Mouse (Mus musculus): Measurements from ENCODE around the gene Bysl.
"Not testable (repeated sequence)": the region's sequence is repeated elsewhere in the genome, so short reads cannot be mapped to it uniquely, and the experiment has no call there.

The Bysl gene
- long read RNA-seq, experiment 1, transcript Bysl-201 (7 exons, 3,854 nt) = major isoform, 35 of 35 reads
- long read RNA-seq, experiment 1, partial matches to known transcripts = 0 of 35 reads
- long read RNA-seq, experiment 1, other reads (novel, unspliced or antisense) = 0 of 35 reads
- long read RNA-seq, experiment 2, transcript Bysl-201 (7 exons, 3,854 nt) = major isoform, 47 of 48 reads
- long read RNA-seq, experiment 2, partial matches to known transcripts = 0 of 48 reads
- long read RNA-seq, experiment 2, other reads (novel, unspliced or antisense) = 1 of 48 reads

DNA sequence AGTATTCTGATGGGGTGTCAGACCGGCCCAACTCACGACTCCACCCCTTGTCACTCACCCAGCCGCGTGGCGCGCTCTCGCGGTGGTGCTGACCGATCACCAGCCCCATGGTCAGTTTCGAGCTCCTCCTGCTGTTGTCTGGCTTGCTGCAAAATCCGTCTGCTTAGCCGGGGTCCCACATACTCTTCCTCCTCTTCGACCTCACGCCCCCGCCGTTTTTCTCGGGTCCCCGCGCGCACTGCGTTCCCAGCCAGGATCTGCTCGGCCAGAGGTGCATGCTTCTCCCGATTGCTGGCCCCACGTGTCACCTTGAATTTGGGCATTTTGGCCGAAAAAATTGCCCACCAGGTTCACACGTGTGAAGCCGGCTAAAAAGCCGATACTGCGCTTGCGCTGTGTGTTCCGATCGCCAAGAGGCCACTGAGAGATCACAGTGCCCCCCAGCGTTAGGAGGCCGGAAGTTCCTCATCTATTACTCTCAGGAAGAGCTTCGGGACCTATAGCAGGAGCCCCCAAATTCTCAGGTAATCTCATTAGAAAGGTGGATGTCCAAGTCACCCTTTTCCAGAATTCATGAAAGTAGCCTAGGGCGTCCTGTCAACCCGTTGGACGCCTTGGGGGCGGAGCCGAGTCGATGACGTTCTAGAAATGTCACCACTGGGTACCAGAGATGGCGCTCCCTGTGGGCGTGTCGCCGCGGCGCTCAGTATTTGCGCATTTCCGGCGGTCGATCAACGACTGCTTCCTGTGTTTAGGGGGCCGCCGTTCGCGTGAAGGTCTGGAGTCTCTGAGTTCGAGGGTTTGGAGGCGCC is at the start of gene Bysl, which contains the start of the genes Med20 and Gm20517:
TSS of gene Bysl (minus strand) at position 644 of the 812 bp plus-strand sequence.
TSS of gene Med20 (plus strand) at position 734 of the 812 bp plus-strand sequence.
TSS of gene Gm20517 (plus strand) at position 741 of the 812 bp plus-strand sequence.
- intact Hi-C loops (cut with DNase I) = loop anchor here (1.0 to 5.0 kb wide), 2 partner anchors 71 to 100 kb away; no protein-coding TSS in a partner anchor

DNA sequence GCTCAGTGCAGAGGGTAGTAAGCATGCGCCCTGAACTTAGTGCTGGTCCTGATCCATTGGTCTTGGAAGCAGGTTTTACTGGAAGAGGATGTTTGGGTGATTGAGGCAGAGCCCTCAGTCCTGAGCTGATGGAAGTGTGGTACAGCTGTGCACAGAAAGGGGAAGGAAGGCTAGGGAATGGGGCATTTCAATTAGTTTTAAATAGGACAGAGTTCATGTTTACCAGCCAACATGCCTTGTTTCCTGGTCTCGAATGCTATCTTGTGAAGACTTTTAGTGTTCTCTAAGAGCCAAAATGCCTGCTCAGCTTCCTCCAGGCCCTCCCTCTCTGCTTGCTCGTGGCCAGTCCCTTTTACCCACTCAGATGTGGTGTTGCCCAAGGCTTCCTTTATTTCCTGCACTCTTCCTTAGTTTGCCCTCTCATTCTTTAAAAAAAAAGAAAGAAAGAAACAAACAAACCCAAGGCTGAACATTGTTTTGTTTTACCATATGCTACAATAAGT is 47.5 kb upstream of the Bysl start:
- intact Hi-C loops (cut with DNase I) = no loop called here

DNA sequence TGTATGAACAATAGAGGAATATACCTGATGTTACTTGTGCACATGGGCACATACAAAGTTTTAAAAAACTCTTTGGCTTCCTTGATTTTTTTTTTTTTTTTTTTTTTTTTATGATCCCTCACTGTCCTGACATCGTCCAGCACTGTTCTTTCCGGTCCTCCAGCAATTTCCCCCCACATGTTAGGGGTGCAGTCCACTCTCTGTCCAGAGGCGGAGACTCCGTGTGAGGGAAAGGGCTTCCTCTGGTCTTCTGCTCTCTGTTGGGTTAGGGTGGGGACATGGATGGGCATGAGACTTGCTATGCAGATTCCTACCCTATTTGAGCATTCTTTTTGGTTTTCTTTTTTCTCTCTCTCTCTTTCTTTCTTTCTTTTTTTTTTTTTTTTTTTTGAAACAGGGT is 46.6 kb upstream of the Bysl start:
- intact Hi-C loops (cut with DNase I) = no loop called here

DNA sequence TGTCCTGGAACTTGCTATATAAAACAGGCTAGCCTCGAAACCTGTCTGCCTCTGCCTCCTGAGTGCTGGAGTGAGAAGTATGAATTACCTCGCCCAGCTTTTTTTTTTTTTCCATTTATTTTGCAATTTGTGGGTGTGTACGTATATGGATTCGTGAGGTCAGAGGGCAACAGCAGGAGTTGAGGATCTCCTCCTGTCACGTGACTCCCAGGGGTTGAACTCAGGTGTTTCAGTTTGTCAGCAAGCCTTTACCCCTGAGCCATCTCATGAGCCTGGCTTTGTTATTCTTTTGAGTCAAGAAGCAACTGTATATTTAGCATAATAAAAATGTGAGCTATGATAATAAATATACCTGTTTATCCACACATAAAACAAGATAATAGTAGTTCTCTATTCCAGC is 44.4 kb upstream of the Bysl start:
- intact Hi-C loops (cut with DNase I) = no loop called here

DNA sequence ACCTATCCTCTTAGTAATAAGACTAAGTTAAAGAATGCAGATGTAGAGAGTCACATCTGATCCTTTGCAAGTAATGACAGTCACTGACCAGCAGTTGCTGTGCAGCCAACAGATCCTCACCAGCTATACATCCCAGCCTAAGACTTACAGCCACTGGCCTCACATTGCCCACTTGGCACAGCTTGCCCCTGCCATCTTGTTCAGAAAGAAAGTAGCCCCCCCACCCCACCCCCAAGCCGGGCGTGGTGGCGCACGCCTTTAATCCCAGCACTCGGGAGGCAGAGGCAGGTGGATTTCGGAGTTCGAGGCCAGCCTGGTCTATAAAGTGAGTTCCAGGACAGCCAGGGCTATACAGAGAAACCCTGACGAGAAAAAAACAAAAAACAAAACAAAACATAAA is 43.1 kb upstream of the Bysl start:
- intact Hi-C loops (cut with DNase I) = not testable (repeated sequence)

DNA sequence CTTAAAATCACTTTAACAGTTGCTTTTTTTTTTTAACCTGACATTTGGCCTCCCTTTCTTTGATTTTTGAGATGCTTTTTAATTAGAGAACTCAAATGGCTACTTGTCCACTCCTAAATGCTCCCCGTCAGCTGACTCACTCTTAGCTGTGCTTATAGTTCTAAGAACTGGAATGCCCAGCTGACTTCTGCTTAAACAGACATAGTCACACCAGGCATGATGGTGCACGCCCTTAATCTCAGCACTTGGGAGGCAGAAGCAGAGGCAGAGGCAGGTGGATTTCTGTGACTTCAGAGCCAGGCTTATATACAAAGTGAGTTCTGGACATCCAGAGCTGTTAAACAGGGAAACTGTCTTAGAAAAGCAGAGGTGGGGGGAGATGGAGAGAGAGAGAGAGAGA is 40.7 kb upstream of the Bysl start:
- intact Hi-C loops (cut with DNase I) = loop anchor here (2.0 kb wide), 1 partner anchor 19 kb away; no protein-coding TSS in a partner anchor

DNA sequence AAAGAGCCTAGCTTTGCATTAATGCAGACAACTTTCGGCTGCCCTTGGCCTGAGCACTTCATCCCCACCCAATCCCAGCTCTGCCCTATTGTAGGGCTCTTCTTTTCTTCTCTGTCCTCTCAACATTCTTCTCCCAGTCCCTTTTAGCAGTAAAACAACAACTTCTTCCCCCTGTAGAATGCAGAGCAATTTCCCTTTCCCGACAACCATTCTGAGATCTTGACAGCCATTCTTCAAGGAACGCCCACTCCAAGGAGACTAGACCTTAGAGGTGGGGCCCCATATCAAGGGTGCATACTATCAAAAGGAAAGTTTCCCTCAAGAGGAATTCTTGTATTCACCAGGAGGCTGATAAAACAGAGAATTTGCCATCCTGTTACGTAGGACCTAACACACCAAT is 37.7 kb upstream of the Bysl start:
- intact Hi-C loops (cut with DNase I) = no loop called here

DNA sequence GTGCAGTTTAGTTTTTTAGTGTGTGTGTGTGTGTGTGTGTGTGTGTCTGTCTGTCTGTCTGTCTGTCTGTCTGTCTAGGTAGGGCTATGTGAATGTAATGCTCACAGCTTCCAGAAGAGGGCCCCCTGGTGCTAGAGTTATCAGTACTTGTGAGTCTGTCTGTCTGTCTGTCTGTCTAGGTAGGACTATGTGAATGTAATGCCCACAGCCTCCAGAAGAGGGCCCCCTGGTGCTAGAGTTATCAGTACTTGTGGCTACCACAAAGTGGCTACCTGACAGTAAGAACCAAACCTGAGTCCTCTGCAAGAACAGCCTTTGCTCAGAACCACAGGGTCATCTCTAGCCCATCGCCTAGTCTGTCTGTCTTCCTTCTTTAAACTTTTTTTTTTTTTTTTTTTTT is 35.4 kb upstream of the Bysl start:
- intact Hi-C loops (cut with DNase I) = no loop called here

DNA sequence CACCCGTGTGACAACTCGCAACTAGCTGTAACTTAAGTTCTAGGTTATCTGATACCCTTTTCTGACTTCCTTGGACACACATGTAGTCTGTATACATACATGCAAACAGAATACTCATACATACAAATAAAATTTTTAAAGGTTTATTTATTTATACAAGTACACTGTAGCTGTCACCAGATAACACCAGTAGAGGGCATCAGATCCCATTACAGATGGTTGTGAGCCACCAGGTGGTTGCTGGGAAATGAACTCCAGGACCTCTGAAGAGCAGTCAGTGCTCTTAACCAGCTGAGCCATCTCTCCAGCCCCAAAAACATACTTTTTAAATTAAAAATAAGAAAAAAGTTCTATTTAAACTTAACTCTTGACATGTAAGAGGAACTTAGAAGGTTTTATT is 31.7 kb upstream of the Bysl start:
- intact Hi-C loops (cut with DNase I) = no loop called here

DNA sequence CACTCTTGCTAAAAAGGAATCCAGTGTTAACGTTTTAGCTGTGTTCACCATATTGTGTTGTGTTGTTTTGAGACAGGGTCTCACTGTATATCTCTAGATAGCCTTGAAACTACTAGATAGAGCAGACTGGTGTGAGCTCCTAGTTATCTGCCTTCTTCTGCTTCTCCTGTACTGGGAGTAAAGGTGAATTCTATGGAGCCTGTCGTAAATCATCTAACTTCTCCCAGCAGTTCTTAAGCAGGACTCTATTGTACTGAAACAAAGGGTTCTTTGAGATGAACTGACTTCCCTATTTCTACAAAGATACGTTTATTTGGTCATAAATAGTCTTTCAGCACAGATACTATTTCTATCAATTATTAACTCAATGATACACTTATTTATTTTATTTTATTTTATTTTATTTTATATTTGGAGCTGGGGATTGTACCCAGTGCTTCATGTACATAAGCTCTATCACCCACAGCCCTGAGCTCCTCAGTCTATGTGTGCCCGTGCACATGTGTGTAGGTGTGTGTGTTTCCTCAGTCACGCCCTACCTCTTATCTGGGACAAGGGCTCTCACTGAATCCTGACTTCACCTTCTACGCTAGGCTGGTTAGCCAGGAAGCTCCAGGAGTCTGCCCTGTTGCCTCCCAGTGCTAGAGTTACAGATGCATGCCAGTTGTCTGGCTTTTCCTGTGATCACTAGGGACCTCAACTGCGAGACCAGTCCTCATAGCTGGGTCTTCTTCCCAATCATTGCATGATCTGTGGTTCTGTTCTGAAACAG is 22.9 kb upstream of the Bysl start:
- intact Hi-C loops (cut with DNase I) = no loop called here

DNA sequence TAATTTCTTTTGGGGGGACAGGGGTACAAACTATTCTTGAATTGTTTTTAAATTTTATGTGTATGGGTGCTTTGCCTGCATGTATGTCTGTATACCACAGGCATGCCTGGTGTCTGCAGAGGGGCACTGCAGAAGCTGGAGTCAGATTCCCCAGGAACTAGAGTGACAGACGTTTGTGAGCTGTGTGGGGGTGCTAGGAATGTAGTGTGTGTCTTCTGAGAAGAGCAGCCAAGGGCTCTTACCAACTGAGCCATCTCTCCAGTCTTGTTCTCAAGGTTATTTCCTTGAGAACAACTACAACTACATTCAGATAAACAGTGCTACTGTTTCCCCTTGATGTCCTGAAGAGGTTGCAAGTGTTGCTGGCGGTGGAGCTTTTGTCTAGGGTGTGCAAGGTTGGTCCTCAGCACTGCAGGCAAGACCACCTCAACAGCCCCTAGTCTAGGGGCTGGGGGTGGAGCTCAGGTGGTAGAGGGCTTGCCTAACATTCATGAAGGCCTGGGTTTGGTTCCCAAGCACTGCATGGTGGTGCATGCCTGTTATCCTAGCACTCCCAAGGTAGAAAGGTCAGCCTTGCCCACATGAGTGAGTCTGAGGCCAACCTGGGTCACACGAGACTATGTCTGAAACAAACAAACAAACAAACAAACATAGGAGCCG is 21.0 kb upstream of the Bysl start:
- intact Hi-C loops (cut with DNase I) = no loop called here

DNA sequence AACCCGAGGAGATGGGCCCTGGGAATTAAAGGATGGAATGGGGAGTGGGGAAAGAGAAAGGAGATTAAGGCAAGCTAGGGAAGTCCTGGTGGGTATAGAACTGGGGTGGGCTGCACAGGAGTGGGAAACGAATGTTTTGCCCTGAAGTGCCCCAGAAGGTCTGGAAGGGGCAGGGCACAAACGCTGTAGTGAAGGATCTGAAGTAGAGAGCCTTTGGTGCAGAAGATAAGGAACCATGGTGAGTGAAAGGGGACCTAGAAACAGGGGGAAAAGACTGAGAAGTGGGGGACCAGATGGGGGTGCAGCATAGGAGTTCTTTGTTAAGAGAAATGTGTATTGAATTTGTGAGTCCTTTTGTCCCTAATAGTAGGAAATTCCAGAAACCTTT is 19.4 kb upstream of the Bysl start, which contains the start of gene Usp49:
TSS of gene Usp49 (plus strand) at position 13 of the 388 bp plus-strand sequence.
- intact Hi-C loops (cut with DNase I) = no loop called here

DNA sequence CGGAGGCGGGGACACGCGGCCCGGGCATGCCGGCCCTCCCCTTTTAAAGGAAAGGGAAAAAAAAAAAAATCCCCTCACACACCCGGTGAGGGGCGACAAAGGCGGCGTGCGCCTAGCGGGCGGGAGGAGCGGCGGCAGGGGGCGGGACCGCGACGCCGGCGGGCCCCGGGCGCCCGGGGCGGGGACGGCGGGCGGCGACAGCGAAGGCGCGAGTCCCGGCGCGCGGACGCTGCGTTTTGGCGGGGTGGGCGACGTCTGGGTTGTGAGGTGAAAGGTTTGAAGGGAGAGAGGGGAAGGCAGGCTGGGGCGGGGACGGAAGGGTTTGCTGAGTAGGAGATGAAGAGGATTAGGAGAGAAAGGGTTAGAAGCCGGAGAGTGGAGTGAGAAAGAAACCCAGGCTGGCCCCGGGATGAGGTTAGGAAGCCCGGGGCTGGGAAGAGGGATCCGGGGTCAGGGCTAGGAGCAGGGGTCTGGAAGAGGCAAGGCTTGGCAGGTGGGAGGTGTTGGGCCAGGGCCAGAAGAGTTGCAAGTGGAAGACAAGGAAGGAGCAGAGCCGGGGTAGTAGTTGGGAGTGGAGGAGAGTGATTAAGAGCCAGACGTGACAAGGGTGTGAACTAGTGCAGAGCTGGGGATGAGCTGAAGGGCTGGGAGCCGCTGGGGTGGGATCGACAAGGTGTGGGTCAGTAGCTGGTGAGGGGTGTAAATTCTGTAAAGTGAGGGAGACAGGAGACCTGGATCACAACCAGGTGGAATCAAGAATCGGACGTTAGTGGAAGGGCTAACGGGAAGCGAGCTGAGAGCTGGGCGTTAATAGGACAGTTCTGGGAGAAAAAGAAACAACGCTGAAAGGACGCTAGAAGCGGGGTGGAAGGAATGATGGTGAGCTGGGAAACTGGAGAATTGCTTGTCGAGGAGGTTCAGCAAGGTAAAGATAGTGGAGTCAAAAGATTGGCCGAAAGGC is 18.7 kb upstream of the Bysl start:
- intact Hi-C loops (cut with DNase I) = loop anchor here (10.0 kb wide), 1 partner anchor 255 kb away; no protein-coding TSS in a partner anchor

DNA sequence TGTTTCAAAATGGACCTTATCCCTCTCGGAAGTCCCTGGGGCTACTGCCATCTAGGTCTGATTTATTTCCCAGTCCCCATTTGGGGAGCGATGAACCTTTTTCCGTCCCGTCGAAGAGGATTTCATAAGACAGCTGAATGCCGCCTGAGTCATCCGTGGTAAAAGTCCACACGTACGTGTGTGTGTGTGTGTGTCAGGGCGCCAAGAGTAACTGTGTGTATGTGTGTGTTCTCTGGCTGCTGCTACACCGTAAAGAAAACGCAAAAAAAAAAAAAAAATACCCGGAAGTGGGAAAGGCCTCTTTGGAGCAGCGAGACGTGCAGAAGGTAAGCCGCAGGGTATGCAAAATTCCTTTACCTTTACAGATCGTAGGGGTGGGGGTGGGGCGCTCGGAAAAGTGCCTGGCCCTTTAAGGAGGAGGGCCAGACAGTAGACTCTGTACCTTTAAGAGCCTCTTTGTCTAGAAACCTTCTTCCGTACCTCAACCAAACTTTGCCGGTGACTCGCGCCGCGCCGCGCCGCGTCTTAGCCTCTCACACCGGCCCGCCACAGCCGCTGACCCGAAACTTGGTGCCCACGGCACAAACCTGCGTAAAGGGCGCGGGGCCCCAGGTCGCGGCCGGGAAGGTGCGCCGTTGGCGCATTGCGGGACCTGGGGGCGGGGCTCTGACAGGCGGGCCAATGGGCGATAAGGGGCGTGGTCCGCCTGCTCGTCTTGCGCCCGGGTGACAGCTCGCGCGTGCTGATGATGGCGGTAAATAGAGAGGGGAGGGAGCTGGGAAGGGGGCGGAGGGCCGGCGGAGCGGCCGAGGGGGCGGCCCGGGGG is 17.8 kb upstream of the Bysl start:
- intact Hi-C loops (cut with DNase I) = loop anchor here (10.0 kb wide), 1 partner anchor 254 kb away; no protein-coding TSS in a partner anchor

DNA sequence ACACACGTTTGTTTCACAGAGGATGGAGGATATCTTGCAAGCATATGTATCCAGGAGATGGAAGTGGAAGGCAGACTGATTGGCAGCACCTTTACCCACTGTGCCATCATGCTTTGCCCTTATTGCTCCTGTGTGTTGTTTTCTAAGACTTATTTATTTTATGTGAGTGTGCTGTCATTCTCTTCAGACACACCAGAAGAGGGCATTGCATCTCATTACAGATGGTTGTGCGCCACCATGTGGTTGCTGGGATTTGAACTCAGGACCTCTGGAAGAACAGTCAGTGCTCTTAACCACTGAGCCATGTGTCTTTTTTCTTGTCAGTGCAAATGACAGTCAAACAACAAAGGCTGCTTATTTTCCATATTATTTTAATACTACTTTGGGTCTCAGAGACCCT is 16.5 kb upstream of the Bysl start:
- intact Hi-C loops (cut with DNase I) = loop anchor here (10.0 kb wide), 1 partner anchor 253 kb away; no protein-coding TSS in a partner anchor

DNA sequence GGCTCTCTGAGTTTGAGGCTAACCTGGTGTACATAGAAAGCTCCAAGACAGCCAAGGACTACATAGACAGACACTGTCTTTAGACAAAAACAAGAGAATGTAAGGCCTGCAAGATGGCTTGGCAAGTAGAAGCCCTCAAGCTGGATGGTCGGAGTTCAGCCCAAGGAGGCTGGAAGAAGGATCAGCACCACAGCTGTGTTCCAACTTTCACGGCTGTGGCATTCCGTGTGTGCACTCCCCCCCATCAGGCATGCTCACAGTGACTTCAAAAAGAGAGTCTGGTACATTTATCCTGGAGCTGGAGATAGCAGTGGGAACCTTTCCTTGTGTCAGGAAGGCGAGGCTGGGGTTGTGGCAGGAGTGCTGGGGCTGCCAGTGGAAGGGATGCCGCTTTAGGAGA is 14.7 kb upstream of the Bysl start:
- intact Hi-C loops (cut with DNase I) = loop anchor here (10.0 kb wide), 1 partner anchor 251 kb away; no protein-coding TSS in a partner anchor

DNA sequence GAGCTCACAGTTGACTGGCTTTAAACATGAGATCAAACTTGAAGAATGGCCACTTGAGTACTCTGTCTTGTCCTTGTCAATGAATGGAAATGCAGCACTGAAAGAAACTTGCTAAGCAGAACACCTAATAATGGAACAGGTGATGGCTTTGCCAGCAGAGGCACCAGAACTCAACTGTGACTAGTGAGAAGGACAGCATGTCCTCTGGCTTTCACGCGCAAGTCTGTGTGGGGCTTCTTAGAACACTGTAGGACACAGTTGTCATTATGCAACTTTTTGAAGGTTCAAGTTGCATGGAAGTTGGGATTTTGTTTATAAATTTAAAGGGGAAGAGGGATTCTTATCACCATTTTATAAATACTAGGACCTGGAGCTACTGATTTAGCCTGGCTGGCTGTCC is 13.8 kb upstream of the Bysl start:
- intact Hi-C loops (cut with DNase I) = loop anchor here (10.0 kb wide), 1 partner anchor 250 kb away; no protein-coding TSS in a partner anchor

DNA sequence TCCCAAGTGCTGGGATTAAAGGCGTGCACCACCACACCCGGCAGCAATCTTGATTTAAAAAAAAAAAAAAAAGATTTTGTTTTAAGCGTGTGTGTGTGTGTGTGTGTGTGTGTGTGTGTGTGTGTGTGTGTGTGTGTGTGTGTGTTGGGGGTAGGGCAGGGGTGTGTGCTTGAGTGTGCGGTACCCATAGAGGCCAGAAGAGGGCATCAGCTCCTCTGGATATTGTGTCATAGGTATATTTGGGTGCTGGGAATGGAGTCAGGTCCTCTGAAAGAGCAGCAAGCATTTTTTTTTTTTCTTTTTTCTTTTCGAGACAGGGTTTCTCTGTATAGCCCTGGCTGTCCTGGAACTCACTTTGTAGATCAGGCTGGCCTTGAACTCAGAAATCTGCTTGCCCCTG is 13.3 kb upstream of the Bysl start:
- intact Hi-C loops (cut with DNase I) = loop anchor here (10.0 kb wide), 1 partner anchor 250 kb away; no protein-coding TSS in a partner anchor

Measured in adrenal gland (tissue).